Mouse (Mus musculus) T-helper 2 cell (primary cell): ENCODE measurements around the gene Chchd3.

Experiments
- in situ Hi-C: fragments of 300-600 bp; cut with MboI, MseI; formaldehyde crosslinking; loops from one replicate; pipeline ENCODE4 v1.15.1; 2025; ENCODE audit warnings: high pct_unique_total_duplicates

Chchd3 gene

DNA sequence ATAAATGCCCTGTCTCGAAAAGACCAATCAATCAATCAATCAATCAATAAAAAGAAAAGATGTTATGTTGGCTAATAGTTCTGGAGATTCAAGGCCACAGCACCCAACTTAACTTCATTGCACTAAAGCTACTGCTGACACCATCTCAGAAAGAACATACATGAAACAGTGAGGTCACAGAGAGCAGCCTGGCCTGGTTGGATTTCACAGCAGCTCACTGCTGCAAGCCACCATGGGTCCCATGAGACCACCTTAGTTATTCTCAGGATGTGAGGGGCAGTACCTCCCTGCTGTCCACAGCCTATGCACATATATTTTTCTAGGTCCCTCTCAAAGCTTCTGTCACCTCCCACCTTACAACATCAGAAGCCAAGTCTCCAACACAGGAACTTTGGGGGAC lies 57.1 kb downstream of the Chchd3 start:
- in situ Hi-C loops: no loop called here

DNA sequence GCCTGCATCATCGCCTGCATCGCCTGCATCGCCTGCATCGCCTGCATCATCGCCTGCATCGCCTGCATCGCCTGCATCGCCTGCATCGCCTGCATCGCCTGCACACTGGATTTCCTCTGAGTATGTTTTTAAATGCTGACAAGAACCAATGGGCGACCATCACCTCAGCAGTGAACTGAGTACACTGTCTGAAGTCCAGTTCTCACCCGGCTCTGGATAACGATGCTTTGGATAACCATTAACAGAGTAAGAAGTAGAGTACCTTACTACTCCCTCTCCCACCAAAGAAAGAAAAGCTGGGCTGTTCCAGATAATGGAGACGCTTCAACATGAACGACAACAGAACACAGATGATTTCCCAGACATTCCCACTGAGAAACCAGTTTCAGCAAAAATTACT lies 58.8 kb downstream of the Chchd3 start:
- in situ Hi-C loops: no loop called here

GRCm38 (mm10) chr6:32996597-32996996 lies 63.5 kb downstream of the Chchd3 start:
- in situ Hi-C loops: no loop called here

- in situ Hi-C loops: no loop called here
These were observed 66.2 kb downstream of the Chchd3 start for GRCm38 (mm10) chr6:32993847-32994246.

GRCm38 (mm10) chr6:32990061-32990633 lies 69.9 kb downstream of the Chchd3 start:
- in situ Hi-C loops: no loop called here

DNA sequence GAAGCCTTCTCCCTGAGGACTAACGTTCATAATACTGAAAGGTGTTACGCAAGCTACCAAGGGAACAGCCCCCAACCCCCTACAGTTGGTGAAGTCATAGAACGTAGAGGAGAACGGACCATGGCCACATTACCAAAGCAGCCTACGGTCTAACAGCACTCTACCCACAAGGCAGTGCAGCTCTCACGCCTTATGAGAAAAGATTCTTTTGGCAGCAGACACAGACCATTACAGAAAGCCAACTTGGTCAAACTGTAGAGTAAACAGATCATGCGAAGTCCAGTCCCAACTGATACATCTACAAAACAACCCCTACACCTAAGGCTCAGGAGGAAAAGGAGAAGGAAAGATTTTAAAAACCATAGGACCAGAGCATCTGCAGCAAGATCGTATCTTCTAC lies 71.5 kb downstream of the Chchd3 start:
- in situ Hi-C loops: no loop called here

DNA sequence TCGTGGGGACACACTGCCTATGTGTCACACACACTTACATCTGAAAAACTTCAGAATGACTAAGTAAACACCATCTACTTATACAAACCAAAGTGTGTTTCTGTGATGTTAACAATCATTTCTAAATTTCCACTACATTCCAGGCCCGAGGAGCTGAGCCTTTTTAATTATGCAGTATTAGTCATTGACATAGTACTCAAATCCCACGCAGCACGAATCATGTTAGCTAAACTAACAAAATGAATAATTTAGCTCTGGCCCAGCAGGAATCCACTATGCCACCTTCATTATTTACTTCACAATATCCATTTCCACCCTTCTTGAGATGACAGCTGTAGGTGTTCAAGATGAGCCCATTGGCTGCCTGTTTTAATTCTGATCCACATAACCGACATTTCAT lies 76.2 kb downstream of the Chchd3 start:
- in situ Hi-C loops: no loop called here

GRCm38 (mm10) chr6:32981253-32981652 lies 78.8 kb downstream of the Chchd3 start:
- in situ Hi-C loops: no loop called here

GRCm38 (mm10) chr6:32978811-32979210 lies 81.2 kb downstream of the Chchd3 start:
- in situ Hi-C loops: no loop called here

- in situ Hi-C loops: no loop called here
These were observed 88.1 kb downstream of the Chchd3 start for GRCm38 (mm10) chr6:32971926-32972325.

GRCm38 (mm10) chr6:32968971-32969370 lies 91.1 kb downstream of the Chchd3 start:
- in situ Hi-C loops: no loop called here

DNA sequence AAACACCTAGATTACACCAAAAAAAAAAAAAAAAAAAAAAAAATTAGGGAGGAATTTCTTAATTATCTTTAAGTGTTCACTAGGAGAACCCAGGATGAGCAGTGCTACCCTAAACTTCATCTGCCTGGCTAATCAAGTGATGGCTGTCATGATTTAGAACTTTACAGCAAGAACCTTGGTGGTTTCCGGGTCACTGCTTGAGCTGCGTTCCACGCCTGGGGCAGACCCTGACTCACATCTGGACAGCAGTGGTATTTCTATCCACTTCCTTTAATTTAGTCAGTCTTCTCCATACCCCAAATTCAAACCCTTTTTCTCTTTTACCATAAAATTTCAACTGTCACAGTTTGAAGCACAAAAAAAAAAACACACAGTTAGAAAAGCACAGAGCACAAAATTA lies 98.0 kb downstream of the Chchd3 start:
- in situ Hi-C loops: no loop called here

GRCm38 (mm10) chr6:32961477-32961876 lies 98.6 kb downstream of the Chchd3 start:
- in situ Hi-C loops: no loop called here

DNA sequence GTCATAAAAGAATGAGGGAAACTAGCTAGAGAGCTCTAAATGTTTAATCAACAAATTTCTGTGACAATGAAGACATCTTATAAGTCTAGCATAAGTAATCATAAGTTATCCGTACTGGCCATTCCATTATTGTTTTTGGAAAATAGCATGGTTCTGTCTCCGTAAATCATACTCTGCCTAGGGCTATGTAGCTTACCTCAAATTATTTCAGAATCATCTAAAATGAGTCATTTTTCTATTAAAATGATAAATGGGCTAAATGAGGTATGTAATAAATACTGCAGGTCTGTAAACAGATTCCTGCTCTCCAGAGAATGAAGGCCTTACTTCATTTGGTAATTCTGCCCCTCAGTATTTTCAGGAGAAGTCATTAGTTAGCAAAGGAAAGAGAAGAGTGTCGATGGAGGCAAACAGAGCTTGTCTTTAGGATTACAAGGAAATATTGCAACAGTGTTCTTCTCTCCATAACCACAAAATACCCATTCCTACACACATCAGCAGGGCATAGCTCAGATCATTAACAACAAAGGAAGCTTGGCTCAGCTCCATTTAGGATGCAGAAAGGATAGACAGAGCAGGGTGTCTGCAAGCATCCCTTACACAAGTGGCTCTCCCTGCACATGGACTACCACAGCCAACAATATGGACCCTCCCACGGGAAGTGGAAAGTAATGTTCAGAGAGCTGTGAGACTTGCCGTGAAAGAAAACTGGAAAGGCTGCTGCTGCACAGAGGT lies 100.1 kb downstream of the Chchd3 start:
- in situ Hi-C loops: no loop called here

DNA sequence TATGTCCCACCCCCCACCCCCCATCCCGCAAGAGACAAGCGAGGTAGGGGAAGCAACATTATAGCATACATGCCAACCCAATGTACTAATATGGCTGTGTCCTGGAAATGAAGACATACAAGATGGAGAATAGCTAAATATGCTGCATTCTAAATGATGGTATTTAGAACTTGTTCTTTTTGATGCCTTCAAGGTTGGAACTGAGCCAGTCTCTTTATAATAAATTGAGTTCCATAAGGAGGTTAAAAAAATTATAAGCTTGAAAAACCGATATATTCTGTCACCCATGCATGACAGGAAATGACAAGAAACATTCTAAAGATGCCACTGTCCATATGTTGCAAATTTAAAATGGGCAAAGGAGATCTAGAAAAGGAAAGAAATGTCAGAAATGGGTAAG lies 104.6 kb downstream of the Chchd3 start:
- in situ Hi-C loops: no loop called here

DNA sequence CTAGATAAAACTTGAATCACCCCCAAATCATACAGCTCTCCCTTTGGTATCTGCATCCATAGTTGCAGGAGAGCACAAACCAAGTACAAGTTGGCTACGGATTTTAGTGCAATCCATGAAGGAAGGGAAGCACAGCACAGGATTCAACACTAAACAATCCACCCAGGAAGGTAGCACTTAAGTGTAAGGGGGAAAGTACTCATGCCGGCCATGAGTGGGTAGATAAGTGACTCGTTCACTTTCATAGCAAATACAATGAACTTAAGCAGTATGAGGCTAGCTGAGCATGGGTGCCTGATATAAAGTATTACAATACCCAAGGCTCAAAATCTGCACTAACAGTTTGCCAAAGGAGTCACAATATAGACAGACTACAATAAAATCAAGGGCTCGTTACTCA lies 109.1 kb downstream of the Chchd3 start:
- in situ Hi-C loops: no loop called here

DNA sequence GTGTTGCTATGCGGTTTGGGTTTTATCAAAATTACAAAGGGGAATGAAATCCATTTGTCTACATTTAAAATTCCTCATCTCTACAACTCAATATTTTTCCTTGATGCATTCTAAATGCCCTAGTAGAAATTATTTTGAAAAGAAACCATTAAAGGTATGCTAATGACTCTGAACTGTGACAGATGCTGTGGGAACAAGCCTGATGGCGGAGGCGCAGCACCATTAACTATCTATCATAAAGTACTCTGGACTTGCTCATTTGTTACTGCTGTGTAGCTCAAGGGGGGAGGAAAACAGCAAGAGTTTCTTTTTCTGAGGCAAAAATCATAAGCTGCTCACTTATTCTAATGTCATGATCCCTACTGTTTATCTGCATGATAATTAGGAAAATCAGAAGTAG lies 110.4 kb downstream of the Chchd3 start:
- in situ Hi-C loops: no loop called here

DNA sequence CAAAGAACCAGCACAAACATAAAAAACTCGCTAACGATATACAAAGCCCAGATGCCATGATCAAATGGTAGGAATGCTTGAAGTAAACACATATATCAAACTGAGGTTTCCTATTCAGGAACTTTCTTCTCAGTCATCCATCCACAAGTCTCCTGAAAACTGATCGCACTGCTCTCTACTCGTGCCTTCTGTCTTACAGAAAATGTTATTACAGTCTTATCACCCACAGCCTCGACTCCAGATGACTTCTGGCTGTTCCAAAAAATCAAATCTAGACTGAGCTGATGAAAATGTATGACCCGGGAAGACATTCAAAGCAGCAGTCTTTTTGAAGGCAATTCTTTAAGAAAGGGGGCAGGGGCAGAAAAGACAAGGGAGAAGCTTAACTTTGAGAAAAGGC lies 112.8 kb downstream of the Chchd3 start:
- in situ Hi-C loops: no loop called here

DNA sequence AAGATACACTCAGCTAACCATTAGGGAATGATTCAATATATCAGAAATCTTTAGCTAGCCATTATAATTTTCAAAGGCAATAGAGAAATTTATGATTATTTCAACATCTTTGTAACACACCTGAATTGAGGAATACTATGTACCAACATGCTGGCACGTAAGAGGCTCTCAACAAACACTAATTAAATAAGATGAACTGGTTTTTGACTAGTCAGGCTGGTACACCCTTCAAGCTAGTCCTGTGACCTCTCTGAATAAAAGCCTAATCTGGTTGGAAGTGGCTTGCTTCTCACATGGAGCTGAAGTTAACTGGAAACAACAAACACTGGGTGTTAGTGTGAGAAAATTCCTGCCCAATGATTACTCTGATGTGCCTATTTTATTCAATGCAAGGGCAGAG lies 115.1 kb downstream of the Chchd3 start:
- in situ Hi-C loops: no loop called here

- in situ Hi-C loops: no loop called here
These were observed 116.4 kb downstream of the Chchd3 start for GRCm38 (mm10) chr6:32943651-32944050.

DNA sequence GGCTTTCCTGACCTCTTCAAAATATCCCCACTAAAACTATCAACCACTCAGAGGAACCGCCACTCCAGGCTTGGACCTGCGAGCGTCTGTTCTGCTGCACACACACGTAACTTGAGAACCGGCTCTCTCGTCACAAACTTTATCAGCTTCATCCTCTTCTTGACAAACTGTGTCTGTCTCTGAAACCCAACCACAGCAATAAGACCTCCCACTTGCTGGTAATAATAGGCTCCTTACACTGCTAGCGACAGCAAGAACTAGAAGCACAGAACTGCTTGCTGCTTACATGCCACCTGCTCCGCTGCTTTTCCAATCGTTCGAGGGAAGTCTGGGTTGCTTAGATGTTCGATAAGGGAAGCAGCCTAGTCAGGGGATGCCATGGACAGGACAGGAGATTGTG lies 119.8 kb downstream of the Chchd3 start:
- in situ Hi-C loops: no loop called here

DNA sequence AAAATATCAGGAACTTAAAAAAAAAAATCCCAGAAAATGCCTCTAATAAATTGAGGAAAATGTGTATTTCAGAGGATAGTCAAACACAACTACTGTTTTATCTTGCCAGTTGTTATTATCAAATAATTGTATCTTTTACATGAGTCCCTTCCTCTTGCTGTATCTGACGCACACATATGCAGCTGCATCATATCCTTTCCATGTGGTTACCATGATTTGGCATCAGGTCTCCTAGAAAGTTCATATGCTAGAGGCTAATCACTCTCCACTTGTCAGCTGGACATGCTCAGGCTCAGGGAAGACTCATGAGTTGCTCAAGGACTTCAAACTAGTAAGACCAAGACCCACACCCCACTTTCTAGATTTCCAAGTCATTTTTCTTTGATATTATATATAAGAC lies 122.4 kb downstream of the Chchd3 start:
- in situ Hi-C loops: no loop called here

DNA sequence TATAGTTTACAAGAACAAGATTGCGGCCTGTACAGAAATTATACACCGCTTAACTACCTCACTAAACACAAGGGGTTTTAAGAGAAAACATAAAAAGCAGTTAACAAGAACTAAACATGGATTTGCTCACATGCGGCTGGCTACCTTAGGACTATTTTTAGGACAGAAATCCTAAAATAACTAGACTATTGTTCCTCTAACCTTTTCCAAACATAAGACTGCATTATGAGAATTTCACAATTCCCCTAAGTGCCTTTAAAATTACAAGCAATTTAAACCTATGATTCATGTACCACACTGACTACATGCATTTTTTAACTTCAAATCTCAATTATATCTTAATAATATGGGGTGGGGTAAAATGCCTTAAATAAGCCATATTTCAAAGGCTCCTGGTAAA lies 123.3 kb downstream of the Chchd3 start:
- in situ Hi-C loops: no loop called here

DNA sequence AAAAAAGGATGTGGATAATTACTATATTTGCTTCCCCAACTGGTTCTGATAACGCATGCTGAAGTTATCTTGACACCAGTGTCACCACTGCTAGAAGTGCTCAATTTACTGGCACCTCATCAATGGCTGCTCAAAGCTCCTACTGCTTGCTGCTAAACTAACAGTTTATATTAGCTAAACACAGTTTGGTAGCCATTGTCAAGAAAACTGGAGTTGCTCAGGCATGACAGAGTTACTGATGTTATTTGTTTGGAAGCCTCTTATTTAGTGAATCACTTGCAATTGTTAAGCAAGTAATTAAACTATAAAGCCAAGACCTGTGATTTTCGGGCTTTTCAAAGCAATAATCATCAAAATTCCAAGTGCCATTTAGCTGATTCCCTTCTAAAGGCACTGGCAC lies 123.7 kb downstream of the Chchd3 start:
- in situ Hi-C loops: no loop called here
